Mouse (Mus musculus) forebrain, embryonic 11.5 days (tissue): ENCODE results near the gene Ccnf. TPM values are rescaled to one million over a fixed set of nuclear protein-coding genes. Genes with fewer than 3 reads are reported as not detected.

Source experiments
- ATAC-seq: fragments of 200-750 bp; cut with Nextera tagmentation; replicated peaks from 2 replicates; pipeline ENCODE4 v1.8.0; 2017; ENCODE audit warnings: moderate TSS enrichment; ENCODE audit not compliant: low FRiP score
- DNase-seq: peaks from one replicate; pipeline ENCODE4 v3.0.0-alpha.2; 2017; ENCODE audit warnings: low spot score
- H3K27ac ChIP-seq: fragments of 300-500 bp; sonication (generic); 2 replicates; pipeline ENCODE4 v1.5.1; 2014; ENCODE audit warnings: low read depth, low read length
- H3K27me3 ChIP-seq: fragments of 300-500 bp; sonication (generic); 2 replicates; pipeline ENCODE4 v1.6.1; 2014; ENCODE audit warnings: mild to moderate bottlenecking, low read length, mixed read lengths; ENCODE audit not compliant: control insufficient read depth, insufficient read depth
- H3K36me3 ChIP-seq: fragments of 300-500 bp; sonication (generic); 2 replicates; pipeline ENCODE4 v1.6.1; 2014; ENCODE audit warnings: mild to moderate bottlenecking, low read length, moderate library complexity, mixed read lengths; ENCODE audit not compliant: control insufficient read depth, insufficient read depth
- H3K4me1 ChIP-seq: fragments of 300-500 bp; sonication (generic); replicated peaks from 2 replicates; pipeline ENCODE4 v1.6.1; 2014; ENCODE audit warnings: low read length, mixed read lengths; ENCODE audit not compliant: control insufficient read depth, insufficient read depth
- H3K4me2 ChIP-seq: fragments of 300-500 bp; sonication (generic); 2 replicates; pipeline ENCODE4 v1.6.1; 2014; ENCODE audit warnings: low read depth, mild to moderate bottlenecking, low read length, moderate library complexity, mixed read lengths; ENCODE audit not compliant: severe bottlenecking
- H3K4me3 ChIP-seq: fragments of 300-500 bp; sonication (generic); 2 replicates; pipeline ENCODE4 v1.5.1; 2014; ENCODE audit warnings: low read depth, low read length
- H3K9ac ChIP-seq: fragments of 300-500 bp; sonication (generic); 2 replicates; pipeline ENCODE4 v1.6.1; 2014; ENCODE audit warnings: low read length
- H3K9me3 ChIP-seq: fragments of 300-500 bp; sonication (generic); 2 replicates; pipeline ENCODE4 v1.6.1; 2016; ENCODE audit warnings: low read length, mixed read lengths; ENCODE audit not compliant: control insufficient read depth
- WGBS: fragments of 180-500 bp; shearing (Covaris S2); extraction: QIAGEN DNeasy Blood & Tissue Kit; methylation state at CpG from one replicate; pipeline ENCODE4 v1.1.7; 2014; 5-methylcytosine and 5-hydroxymethylcytosine counted together
- polyA plus RNA-seq: library from polyadenylated mRNA; unstranded; fragments of >200 nt; fragmentation: Nextera tagmentation; extraction: Ambion mirVana; gene quantifications from 2 replicates; pipeline ENCODE4 v1.2.1, GENCODE M21; 2014

Ccnf gene
- polyA plus RNA-seq, 1 experiment from 2014 or later: 117 TPM

GRCm38 (mm10) chr17:24236921-24237320 lies 14.4 kb downstream of the Ccnf start:
- H3K4me3 ChIP-seq: no peak overlapping the region
- 92% methylated on average over 7 of the region's 7 CpGs for WGBS
- H3K4me1 ChIP-seq: no peaks in the 10 kb centered on the region
- no peak for DNase-seq
- no peak overlapping the region for H3K9ac ChIP-seq
- no peak for ATAC-seq
- no peaks in the 10 kb centered on the region for H3K27me3 ChIP-seq
- H3K36me3 ChIP-seq: peaks cover 49% of the 10 kb centered on the region
- H3K4me2 ChIP-seq: no peak overlapping the region
- H3K27ac ChIP-seq: no peak overlapping the region
- H3K9me3 ChIP-seq: no peaks in the 10 kb centered on the region

GRCm38 (mm10) chr17:24236479-24236878 lies 14.8 kb downstream of the Ccnf start:
- Histone ChIP-seq H3K36me3 (peaks cover 52% of the 10 kb centered on the region), H3K27ac (no peak overlapping the region), H3K4me1 (no peaks in the 10 kb centered on the region), H3K27me3 (no peaks in the 10 kb centered on the region), H3K4me2 (no peak overlapping the region), H3K9me3 (no peaks in the 10 kb centered on the region), H3K9ac (no peak overlapping the region), H3K4me3 (no peak overlapping the region)
- DNase-seq (no peak), ATAC-seq (no peak)
- WGBS: 100% methylated on average over 1 of the region's 1 CpGs

- Histone ChIP-seq H3K9ac (no peak overlapping the region), H3K4me3 (no peak overlapping the region), H3K4me2 (no peak overlapping the region), H3K36me3 (peaks cover 39% of the 10 kb centered on the region), H3K27me3 (no peaks in the 10 kb centered on the region), H3K9me3 (no peaks in the 10 kb centered on the region), H3K4me1 (no peaks in the 10 kb centered on the region), H3K27ac (no peak overlapping the region)
- ATAC-seq (no peak), DNase-seq (no peak)
- WGBS: 97% methylated on average over 7 of the region's 7 CpGs
Observed at GRCm38 (mm10) chr17:24227941-24228340, 23.3 kb downstream of the Ccnf start.

GRCm38 (mm10) chr17:24226721-24227120 lies 24.6 kb downstream of the Ccnf start:
- Histone ChIP-seq H3K9ac (no peak overlapping the region), H3K36me3 (peaks cover 28% of the 10 kb centered on the region; the same call in 1 of the 2 replicates), H3K27ac (no peak overlapping the region), H3K4me3 (no peak overlapping the region), H3K4me1 (no peaks in the 10 kb centered on the region), H3K9me3 (no peaks in the 10 kb centered on the region), H3K27me3 (no peaks in the 10 kb centered on the region), H3K4me2 (no peak overlapping the region)
- WGBS: 92% methylated on average over 8 of the region's 8 CpGs
- ATAC-seq: no peak
- DNase-seq: no peak

GRCm38 (mm10) chr17:24225851-24226250 lies 25.4 kb downstream of the Ccnf start:
- H3K4me3 ChIP-seq: no peak overlapping the region
- H3K9ac ChIP-seq: no peak overlapping the region
- H3K27ac ChIP-seq: no peak overlapping the region
- ATAC-seq: no peak
- no peaks in the 10 kb centered on the region for H3K4me1 ChIP-seq
- no peaks in the 10 kb centered on the region for H3K9me3 ChIP-seq
- peaks cover 27% of the 10 kb centered on the region; the same call in 1 of the 2 replicates for H3K36me3 ChIP-seq
- H3K27me3 ChIP-seq: no peaks in the 10 kb centered on the region
- DNase-seq: no peak
- WGBS: 88% methylated on average over 5 of the region's 5 CpGs
- H3K4me2 ChIP-seq: no peak overlapping the region

GRCm38 (mm10) chr17:24224741-24225140 lies 26.5 kb downstream of the Ccnf start:
- H3K27me3 ChIP-seq: no peaks in the 10 kb centered on the region
- WGBS: 91% methylated on average over 10 of the region's 10 CpGs
- H3K4me1 ChIP-seq: peaks cover 3% of the 10 kb centered on the region
- H3K9me3 ChIP-seq: no peaks in the 10 kb centered on the region
- DNase-seq (no peak), ATAC-seq (no peak)
- no peak overlapping the region for H3K27ac ChIP-seq
- peaks cover 23% of the 10 kb centered on the region; the same call in 1 of the 2 replicates for H3K36me3 ChIP-seq
- no peak overlapping the region for H3K9ac ChIP-seq
- no peak overlapping the region for H3K4me3 ChIP-seq
- no peak overlapping the region for H3K4me2 ChIP-seq

- Histone ChIP-seq H3K4me2 (no peak overlapping the region), H3K36me3 (peaks cover 23% of the 10 kb centered on the region; the same call in 1 of the 2 replicates), H3K4me3 (no peak overlapping the region), H3K27ac (no peak overlapping the region), H3K4me1 (peaks cover 8% of the 10 kb centered on the region), H3K27me3 (no peaks in the 10 kb centered on the region), H3K9me3 (no peaks in the 10 kb centered on the region), H3K9ac (no peak overlapping the region)
- WGBS: 87% methylated on average over 5 of the region's 5 CpGs
- no peak for ATAC-seq
- DNase-seq: no peak
Observed at GRCm38 (mm10) chr17:24223513-24223912, 27.8 kb downstream of the Ccnf start.

GRCm38 (mm10) chr17:24222653-24223052 lies 28.6 kb downstream of the Ccnf start:
- DNase-seq: no peak
- Histone ChIP-seq H3K4me2 (no peak overlapping the region), H3K4me1 (peaks cover 8% of the 10 kb centered on the region), H3K36me3 (peaks cover 21% of the 10 kb centered on the region; the same call in 1 of the 2 replicates), H3K27ac (no peak overlapping the region), H3K9ac (no peak overlapping the region), H3K4me3 (no peak overlapping the region), H3K27me3 (no peaks in the 10 kb centered on the region), H3K9me3 (no peaks in the 10 kb centered on the region)
- ATAC-seq: no peak
- 84% methylated on average over 6 of the region's 6 CpGs for WGBS
